Mouse (Mus musculus) embryonic facial prominence, embryonic 10.5 days (tissue): Measurements from ENCODE around the gene Gnaz. TPM values are rescaled to one million over a fixed set of nuclear protein-coding genes. Genes with fewer than 3 reads are reported as not detected.
A peak's percentile ranks its signal among the peaks of the same experiment; 100 is the strongest.
"Not testable (repeated sequence)": the region's sequence is repeated elsewhere in the genome, so short reads cannot be mapped to it uniquely, and the experiment has no call there.

Source experiments
- DNase-seq: peaks from one replicate; pipeline ENCODE4 v3.0.0-alpha.2; 2017; ENCODE audit warnings: low spot score
- H3K27ac ChIP-seq: fragments of 300-500 bp; sonication (generic); replicated peaks from 2 replicates; pipeline ENCODE4 v1.5.1; 2016; ENCODE audit warnings: mild to moderate bottlenecking
- H3K27me3 ChIP-seq: fragments of 300-500 bp; sonication (generic); replicated peaks from 2 replicates; pipeline ENCODE4 v1.6.1; 2016; ENCODE audit warnings: low read depth, mild to moderate bottlenecking; ENCODE audit not compliant: poor library complexity, severe bottlenecking
- H3K36me3 ChIP-seq: fragments of 300-500 bp; sonication (generic); replicated peaks from 2 replicates; pipeline ENCODE4 v1.6.1; 2016; ENCODE audit warnings: mild to moderate bottlenecking, moderate library complexity
- H3K4me1 ChIP-seq: fragments of 300-500 bp; sonication (generic); 2 replicates; pipeline ENCODE4 v1.6.1; 2016
- H3K4me3 ChIP-seq: fragments of 300-500 bp; sonication (generic); 2 replicates; pipeline ENCODE4 v1.5.1; 2016; ENCODE audit warnings: mild to moderate bottlenecking, moderate library complexity
- H3K9me3 ChIP-seq: fragments of 300-500 bp; sonication (generic); 2 replicates; pipeline ENCODE4 v1.6.1; 2016; ENCODE audit warnings: mild to moderate bottlenecking
- WGBS: fragments of 180-500 bp; shearing (Covaris S2); methylation state at CpG from one replicate; pipeline ENCODE4 v1.1.7; 2016; 5-methylcytosine and 5-hydroxymethylcytosine counted together
- polyA plus RNA-seq: library from polyadenylated mRNA; unstranded; fragments of >200 nt; fragmentation: Nextera tagmentation; extraction: Ambion mirVana; gene quantifications from 2 replicates; pipeline ENCODE4 v1.2.1, GENCODE M21; 2016

Gene Gnaz
- polyA plus RNA-seq, 1 experiment from 2014 or later, result 5.1 TPM

GRCm38 (mm10) chr10:75042060-75042459 is 75.1 kb downstream of the Gnaz start:
- not testable (repeated sequence) for H3K4me3 ChIP-seq, H3K27ac ChIP-seq, H3K27me3 ChIP-seq, DNase-seq, H3K9me3 ChIP-seq
- Histone ChIP-seq H3K36me3 (peaks cover 18% of the 10 kb centered on the region), H3K4me1 (peaks cover 29% of the 10 kb centered on the region)
- 18% methylated on average over 1 of the region's 1 CpGs for WGBS

DNA sequence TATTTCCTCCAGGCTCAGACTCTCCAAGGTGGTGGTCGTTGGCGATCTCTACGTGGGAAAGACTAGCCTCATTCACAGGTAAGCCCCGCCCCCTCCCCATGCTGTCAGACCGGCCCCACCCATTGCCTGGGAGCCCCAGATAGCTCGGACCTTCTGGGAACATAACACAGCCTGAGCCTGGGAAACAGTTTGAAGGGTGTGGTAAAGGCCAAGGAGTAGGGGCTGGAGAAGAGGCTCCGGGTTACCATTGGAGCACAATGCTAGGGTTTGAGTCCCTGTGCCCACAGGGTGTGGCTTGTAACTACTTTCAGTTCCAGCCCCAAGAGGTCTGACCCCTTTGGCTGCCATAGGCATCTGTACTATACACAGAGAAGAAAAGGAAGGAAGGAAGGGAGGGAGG is 77.5 kb downstream of the Gnaz start:
- Histone ChIP-seq H3K27me3 (no peaks in the 10 kb centered on the region), H3K4me1 (peaks cover 15% of the 10 kb centered on the region; the same call in 1 of the 2 replicates), H3K27ac (no peak overlapping the region), H3K9me3 (no peaks in the 10 kb centered on the region), H3K4me3 (no peak overlapping the region), H3K36me3 (peaks cover 25% of the 10 kb centered on the region)
- no peak for DNase-seq
- WGBS, result 32% methylated on average over 7 of the region's 7 CpGs

DNA sequence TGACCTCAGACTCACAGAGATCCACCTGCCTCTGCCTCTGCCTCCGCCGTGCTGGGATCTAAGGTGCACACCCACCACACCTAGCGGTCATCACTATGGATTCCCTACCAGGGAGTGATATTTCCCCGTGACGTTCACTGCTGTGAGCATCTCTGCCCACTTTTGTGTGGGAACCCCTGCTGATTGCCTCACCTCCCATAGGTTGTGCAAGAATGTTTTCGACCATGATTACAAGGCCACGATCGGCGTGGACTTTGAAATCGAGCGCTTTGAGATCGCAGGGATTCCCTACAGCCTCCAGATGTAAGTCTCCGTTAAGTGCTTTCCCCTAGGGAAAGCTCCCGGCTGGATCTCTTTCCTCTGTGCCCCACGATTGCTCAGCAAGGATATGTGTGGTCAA is 78.9 kb downstream of the Gnaz start:
- H3K9me3 ChIP-seq, result no peaks in the 10 kb centered on the region
- H3K27me3 ChIP-seq, result no peaks in the 10 kb centered on the region
- no peak for DNase-seq
- peaks cover 15% of the 10 kb centered on the region; the same call in 1 of the 2 replicates for H3K4me1 ChIP-seq
- H3K4me3 ChIP-seq, result no peak overlapping the region
- WGBS, result 92% methylated on average over 15 of the region's 15 CpGs
- no peak overlapping the region for H3K27ac ChIP-seq
- H3K36me3 ChIP-seq, result peaks cover 27% of the 10 kb centered on the region

- WGBS, result 89% methylated on average over 7 of the region's 7 CpGs
- Histone ChIP-seq H3K4me1 (peaks cover 15% of the 10 kb centered on the region; the same call in 1 of the 2 replicates), H3K4me3 (no peak overlapping the region), H3K27me3 (0 out of 2 replicates have a peak, but pooled peaks cover 5% of the 10 kb centered on the region), H3K36me3 (peaks cover 25% of the 10 kb centered on the region), H3K9me3 (no peaks in the 10 kb centered on the region), H3K27ac (no peak overlapping the region)
- DNase-seq, result no peak
These were observed 81.7 kb downstream of the Gnaz start for GRCm38 (mm10) chr10:75048711-75049110.

- no peaks in the 10 kb centered on the region for H3K9me3 ChIP-seq
These were observed 84.5 kb downstream of the Gnaz start for GRCm38 (mm10) chr10:75051364-75052074.

GRCm38 (mm10) chr10:75052902-75053301 is 85.9 kb downstream of the Gnaz start:
- peaks cover 7% of the 10 kb centered on the region; the same call in 1 of the 2 replicates for H3K36me3 ChIP-seq
- H3K9me3 ChIP-seq, result no peaks in the 10 kb centered on the region
- DNase-seq, result no peak
- H3K4me3 ChIP-seq, result no peak overlapping the region
- peaks cover 11% of the 10 kb centered on the region; the same call in 1 of the 2 replicates for H3K27me3 ChIP-seq
- peaks cover 16% of the 10 kb centered on the region for H3K4me1 ChIP-seq
- WGBS, result 81% methylated on average over 8 of the region's 8 CpGs
- H3K27ac ChIP-seq, result no peak overlapping the region

More at GRCm38 (mm10) chr10:75051364-75052074, 84.5 kb downstream of the Gnaz start:
- Histone ChIP-seq H3K27me3 (0 out of 2 replicates have a peak, but pooled peaks cover 5% of the 10 kb centered on the region), H3K27ac (no peak overlapping the region), H3K4me3 (no peak overlapping the region), H3K4me1 (peaks cover 16% of the 10 kb centered on the region), H3K36me3 (peaks cover 14% of the 10 kb centered on the region; the same call in 1 of the 2 replicates)
- WGBS, result 93% methylated on average over 21 of the region's 21 CpGs
- no peak for DNase-seq

GRCm38 (mm10) chr10:75053655-75054054 is 86.7 kb downstream of the Gnaz start:
- Histone ChIP-seq H3K27me3 (peaks cover 11% of the 10 kb centered on the region; the same call in 1 of the 2 replicates), H3K27ac (no peak overlapping the region), H3K4me3 (no peak overlapping the region), H3K36me3 (peaks cover 7% of the 10 kb centered on the region; the same call in 1 of the 2 replicates), H3K9me3 (no peaks in the 10 kb centered on the region), H3K4me1 (peaks cover 22% of the 10 kb centered on the region)
- DNase-seq, result no peak
- 85% methylated on average over 4 of the region's 4 CpGs for WGBS

- no peak overlapping the region for H3K4me3 ChIP-seq
- peaks cover 27% of the 10 kb centered on the region for H3K4me1 ChIP-seq
- H3K36me3 ChIP-seq, result peaks cover 5% of the 10 kb centered on the region; the same call in 1 of the 2 replicates
- no peak for DNase-seq
- no peak overlapping the region for H3K27ac ChIP-seq
- WGBS, result 73% methylated on average over 6 of the region's 6 CpGs
- H3K9me3 ChIP-seq, result no peaks in the 10 kb centered on the region
- H3K27me3 ChIP-seq, result peaks cover 11% of the 10 kb centered on the region; the same call in 1 of the 2 replicates
These were observed 87.1 kb downstream of the Gnaz start for GRCm38 (mm10) chr10:75054125-75054524.

DNA sequence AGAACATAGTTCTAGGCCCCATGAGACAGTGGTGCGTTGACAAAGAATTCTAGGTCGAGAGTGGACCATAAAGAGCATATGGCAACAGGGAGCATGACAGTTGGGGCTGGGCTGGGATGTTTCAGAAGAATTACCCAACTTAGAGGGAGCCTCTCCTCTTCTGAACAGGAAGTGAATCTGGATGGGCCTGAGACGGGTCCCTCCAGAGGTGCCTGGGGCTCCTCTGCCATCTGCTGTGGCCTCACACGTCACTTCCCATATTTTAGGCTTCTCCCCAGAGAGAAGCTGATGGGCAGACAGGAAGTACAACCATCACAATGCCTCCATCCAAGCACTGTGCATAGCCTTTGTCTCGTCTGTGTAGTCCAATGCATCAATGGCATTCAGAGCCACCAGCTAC is 88.7 kb downstream of the Gnaz start:
- WGBS, result 60% methylated on average over 5 of the region's 5 CpGs
- Histone ChIP-seq H3K9me3 (no peaks in the 10 kb centered on the region), H3K27me3 (peaks cover 11% of the 10 kb centered on the region; the same call in 1 of the 2 replicates), H3K27ac (no peak overlapping the region), H3K4me1 (peaks cover 39% of the 10 kb centered on the region), H3K4me3 (no peak overlapping the region), H3K36me3 (no peaks in the 10 kb centered on the region)
- no peak for DNase-seq

- Histone ChIP-seq H3K27me3 (peaks cover 12% of the 10 kb centered on the region), H3K27ac (no peak overlapping the region; the same call in 1 of the 2 replicates), H3K4me1 (peaks cover 43% of the 10 kb centered on the region), H3K4me3 (no peak overlapping the region), H3K9me3 (no peaks in the 10 kb centered on the region), H3K36me3 (no peaks in the 10 kb centered on the region)
- 18% methylated on average over 4 of the region's 4 CpGs for WGBS
- no peak for DNase-seq
These were observed 89.3 kb downstream of the Gnaz start for GRCm38 (mm10) chr10:75056255-75056654.

DNA sequence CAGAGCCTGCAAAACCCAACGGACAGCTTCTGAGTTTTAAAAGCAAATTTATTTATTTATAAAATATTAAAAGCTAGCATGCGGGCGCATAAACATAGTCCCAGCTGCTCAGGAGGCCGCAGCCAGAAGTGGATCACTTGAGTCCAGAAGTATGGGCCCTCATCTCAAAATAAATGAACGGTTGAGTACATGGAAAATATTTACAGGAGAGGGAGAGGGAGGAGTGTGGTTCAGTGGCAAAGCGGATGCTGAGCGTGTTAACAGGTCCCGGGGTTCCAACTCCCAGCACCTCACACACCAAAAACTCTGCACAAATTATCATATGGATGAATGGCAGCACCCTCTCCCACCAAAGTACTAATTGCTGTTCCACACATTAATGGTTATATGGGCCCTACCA is 91.4 kb downstream of the Gnaz start:
- Histone ChIP-seq H3K9me3 (no peaks in the 10 kb centered on the region), H3K27ac (no peak overlapping the region), H3K36me3 (no peaks in the 10 kb centered on the region), H3K4me3 (no peak overlapping the region), H3K4me1 (peaks cover 64% of the 10 kb centered on the region), H3K27me3 (peaks cover 22% of the 10 kb centered on the region)
- DNase-seq, result no peak
- WGBS, result 86% methylated on average over 8 of the region's 8 CpGs

- peak; percentile 33 for DNase-seq
- Histone ChIP-seq H3K4me1 (peaks cover 70% of the 10 kb centered on the region), H3K36me3 (peaks cover 5% of the 10 kb centered on the region), H3K4me3 (peak overlapping the region; percentile 88), H3K27me3 (peaks cover 21% of the 10 kb centered on the region), H3K27ac (0 out of 2 replicates have a peak overlapping the region, but pooled peaks have one; percentile 40), H3K9me3 (no peaks in the 10 kb centered on the region)
- WGBS, result 25% methylated on average over 9 of the region's 9 CpGs
These were observed 91.9 kb downstream of the Gnaz start for GRCm38 (mm10) chr10:75058761-75059395.
